Mouse (Mus musculus) granulocyte monocyte progenitor cell, adult 5-6 weeks (primary cell): ENCODE measurements at regions not wholly inside any gene's neighbourhood (a gene's known extent, or its start where the extent isn't known, plus 50 kb on each side); places are given as distances from the start of the nearest gene placed in this dataset.

Source experiments
- ATAC-seq: replicated peaks from 2 replicates; pipeline ENCODE4 v1.8.0; 2016; ENCODE audit warnings: mild to moderate bottlenecking, moderate TSS enrichment, inconsistent platforms; ENCODE audit not compliant: poor library complexity, severe bottlenecking

DNA sequence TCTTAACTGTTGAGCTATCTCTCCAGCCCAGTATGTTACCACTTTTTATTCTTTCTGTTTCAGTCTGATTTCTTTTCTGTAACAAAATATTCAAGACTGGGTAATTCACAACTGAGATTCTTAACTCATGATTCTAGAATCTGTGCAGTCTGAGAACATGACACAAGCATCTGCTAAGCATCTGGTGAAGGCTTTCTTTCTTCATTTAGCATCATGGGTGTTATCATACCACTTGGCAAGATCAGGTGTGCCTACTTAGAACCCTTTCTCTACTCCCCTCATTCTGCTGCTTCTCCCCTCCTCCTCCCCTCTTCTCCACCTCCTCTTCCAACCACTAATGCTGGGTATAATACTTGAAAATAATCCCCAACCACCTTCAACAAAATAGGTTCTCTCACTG, 62.1 kb upstream of the Pfn2 start:
- ATAC-seq = no peak

DNA sequence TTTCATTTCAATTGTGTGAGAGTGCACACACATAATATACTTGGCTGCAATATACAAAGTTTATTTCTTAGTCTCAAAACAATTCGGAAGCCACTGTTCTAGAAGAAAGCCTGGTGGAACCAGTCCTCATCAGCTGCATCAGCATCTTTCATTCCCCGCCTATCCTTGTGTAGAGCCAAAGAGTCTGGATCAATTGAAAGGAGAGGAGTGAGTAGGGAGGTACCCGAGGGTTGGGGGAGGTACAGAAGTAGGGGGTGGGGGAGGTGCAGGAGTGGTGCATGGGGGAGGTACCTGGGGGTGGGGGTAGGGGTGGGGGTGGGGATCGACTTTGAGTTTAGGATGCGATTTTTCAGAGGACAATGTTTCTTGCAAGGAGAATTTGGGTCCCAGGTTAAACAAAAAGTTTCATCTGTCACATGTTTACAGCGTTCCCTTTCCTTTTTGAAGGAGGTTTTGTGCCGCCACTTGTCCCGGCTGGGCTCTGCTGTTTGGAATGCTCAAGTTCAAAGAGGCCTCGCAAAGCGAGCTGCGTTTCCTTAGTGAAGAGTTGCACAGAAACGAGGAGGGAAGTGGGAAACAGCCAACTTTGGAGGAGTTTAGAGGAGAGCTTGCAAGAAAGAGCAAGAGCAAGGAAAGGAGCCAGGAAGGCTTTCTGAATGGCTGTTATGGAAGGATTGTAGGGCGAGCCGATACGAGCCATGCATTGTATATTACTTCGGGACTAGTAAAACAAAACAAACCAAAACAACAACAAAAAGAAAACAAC, 64.1 kb upstream of the Pfn2 start:
- ATAC-seq = no peak

DNA sequence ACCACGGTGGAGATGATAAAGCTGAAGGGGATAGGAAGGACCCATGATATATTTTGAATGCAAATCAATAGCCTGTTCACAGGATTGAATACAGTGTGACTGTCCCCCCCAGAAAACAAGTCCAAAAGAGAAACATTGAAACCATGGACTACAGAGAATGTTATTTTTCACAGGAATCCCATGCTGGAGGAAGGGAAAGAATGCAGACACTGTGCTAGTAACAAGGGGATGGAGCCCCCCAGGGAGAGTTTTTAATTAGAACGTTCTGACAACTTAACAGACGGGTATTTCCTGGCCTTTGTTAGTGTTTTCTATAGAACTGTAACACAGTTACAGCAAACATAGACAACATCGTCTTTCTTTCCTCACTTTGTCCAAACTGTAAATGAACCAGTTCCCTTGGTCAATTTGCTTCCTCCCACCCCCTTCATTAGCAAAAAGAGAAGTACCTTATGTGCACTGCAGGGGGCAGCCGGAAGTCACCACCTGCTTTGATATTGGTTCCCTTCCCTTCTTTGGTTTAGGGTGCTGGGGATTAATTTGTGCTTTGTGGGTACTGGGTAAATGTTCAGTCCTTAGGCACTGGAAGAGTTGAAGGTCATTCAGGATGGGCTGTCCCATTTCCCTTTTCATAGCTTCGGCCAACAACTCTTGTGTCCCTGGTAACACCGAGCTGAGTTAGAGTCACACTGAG, 64.9 kb upstream of the Pfn2 start:
- no peak; the same call in 1 of the 2 replicates for ATAC-seq

DNA sequence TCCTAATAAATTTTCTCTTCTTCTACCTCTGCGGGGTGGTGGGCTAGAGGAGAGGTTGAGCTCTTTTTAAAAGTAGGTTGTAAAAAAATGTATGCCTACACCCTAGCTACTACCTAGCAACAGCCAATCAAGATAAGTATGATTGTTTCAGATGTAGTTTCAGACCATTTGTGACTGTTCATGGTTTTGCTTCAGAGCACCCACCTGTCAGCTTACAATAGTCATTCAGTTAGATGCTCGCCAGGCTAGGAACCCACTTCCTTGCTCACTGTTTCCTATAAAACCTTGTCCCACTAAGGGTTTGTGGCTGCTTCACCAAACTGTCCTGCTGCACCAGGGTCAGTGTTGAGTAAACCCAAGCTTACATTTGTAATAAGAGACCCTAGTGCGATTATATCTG, 66.8 kb upstream of the Pfn2 start:
- ATAC-seq = no peak

DNA sequence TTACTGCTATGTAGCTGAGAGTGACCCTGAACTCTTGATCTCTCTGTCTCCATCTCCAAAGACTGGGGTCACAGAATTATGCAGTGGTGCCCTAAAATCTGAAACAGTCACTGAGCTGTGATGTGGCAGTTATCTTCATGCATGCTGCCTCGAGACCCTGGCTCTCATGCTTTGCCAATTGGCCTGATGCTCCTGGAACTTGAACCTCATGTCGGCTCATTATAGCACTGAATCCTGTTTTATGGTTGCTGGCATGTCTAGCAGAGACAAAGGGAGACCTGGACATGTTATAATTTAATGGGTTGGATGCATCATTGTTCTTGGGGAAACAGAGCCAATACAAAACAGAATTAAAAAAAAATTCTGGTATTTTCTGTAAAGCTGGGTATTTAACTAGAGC, 71.0 kb upstream of the Pfn2 start:
- no peak for ATAC-seq

DNA sequence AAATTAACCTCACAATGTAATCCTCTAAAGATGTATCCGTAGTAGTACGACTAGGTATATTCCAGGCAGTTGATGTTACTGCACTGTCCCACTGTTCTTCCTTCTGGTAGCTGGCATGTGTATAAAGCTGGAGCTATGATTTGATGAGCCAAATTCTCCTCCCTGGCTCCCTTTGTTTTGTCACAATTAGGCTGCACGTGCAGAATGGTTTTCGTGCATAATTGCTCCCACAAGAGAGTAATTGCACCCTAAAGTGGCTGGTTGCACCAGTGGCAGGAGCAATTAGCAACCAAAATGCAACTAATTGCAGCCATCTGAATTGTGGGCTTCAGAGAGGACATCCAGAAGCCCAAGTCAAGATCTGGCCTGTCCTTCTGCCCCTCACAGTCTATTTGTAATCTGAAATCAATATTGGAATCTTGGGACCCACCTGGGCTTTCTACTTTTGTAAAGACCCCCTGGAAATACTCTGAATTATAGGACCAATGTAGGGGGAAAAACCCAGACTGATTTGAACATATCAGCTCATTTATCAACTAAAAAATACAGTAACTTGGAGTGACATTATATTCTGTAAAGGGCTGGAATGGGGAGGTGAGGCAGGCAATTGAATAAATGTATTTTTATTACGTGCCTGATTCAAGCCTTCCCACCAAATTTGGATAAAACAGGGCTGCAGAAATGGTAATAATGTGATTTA, 71.7 kb upstream of the Pfn2 start:
- ATAC-seq = no peak

DNA sequence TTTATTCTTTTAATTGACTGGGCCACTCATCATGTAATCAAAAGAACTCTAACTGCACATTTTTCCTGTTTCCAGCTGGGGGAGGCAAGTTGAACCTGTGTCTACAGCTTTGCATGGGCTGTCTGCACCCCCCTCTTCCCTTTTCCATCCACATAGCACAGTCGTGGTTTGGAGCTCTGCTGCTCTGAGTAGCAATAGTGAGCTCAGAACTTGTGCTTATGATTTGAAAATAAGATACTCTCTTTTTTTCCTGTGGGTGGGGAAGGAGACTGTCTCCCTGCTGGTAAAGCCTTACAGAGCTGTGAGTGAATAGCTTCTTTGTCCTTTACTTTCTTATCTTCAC, 72.2 kb upstream of the Pfn2 start:
- no peak for ATAC-seq

DNA sequence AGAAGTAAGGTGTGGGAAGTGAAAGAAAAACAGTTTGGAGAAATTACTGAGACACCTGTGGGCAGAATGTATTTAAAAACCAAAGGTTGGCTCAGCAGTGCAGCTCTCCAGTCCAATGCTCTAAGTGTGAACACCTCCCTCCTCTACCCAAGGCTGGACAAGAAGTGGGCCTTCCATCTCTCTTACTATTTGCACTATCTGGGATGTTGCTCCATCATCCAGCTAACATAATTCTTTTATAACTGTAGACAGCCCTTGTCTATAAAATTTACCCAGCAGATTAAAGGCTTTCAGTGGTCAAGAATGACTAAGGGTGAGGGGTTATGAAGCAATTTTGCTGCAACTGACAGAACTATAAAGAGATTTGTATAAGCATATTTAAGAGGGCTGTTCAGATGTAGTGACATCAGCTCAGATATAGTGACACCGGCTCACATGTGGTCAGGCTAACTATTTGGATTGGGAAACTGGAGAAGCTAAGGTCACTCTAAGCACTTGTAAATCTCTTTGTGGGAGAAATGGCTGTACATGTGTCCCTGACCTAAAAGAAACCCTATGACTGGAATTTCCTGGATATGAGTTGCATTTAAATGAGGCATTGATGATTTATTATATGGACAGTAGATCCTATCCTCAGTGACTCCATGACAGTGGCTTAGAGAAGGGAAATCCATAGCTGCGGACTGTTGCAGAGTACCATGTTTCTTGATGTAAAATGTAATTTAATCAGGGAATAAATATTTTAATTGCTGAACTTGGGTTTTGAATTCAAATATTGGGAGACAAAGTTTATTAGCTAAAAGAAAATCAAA, 73.4 kb upstream of the Pfn2 start:
- no peak for ATAC-seq

DNA sequence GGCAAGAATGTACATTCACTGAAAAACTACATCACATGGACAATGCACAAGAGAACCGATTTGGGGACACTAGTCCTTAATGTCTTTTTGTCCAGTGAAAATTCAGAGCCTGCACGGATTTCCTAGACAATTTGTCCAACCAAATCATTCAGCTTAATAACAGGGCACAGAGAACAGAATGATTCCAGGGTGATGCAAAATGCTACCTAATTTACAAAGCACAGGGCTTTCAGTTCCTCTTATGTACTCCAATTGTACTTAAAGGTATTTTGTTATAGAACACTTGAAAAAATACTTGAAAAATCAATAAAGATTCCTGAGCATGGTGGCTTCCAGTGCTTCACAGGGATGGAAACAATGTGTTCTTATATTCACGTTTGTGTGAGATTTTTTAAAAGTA, 75.2 kb upstream of the Pfn2 start:
- no peak for ATAC-seq

DNA sequence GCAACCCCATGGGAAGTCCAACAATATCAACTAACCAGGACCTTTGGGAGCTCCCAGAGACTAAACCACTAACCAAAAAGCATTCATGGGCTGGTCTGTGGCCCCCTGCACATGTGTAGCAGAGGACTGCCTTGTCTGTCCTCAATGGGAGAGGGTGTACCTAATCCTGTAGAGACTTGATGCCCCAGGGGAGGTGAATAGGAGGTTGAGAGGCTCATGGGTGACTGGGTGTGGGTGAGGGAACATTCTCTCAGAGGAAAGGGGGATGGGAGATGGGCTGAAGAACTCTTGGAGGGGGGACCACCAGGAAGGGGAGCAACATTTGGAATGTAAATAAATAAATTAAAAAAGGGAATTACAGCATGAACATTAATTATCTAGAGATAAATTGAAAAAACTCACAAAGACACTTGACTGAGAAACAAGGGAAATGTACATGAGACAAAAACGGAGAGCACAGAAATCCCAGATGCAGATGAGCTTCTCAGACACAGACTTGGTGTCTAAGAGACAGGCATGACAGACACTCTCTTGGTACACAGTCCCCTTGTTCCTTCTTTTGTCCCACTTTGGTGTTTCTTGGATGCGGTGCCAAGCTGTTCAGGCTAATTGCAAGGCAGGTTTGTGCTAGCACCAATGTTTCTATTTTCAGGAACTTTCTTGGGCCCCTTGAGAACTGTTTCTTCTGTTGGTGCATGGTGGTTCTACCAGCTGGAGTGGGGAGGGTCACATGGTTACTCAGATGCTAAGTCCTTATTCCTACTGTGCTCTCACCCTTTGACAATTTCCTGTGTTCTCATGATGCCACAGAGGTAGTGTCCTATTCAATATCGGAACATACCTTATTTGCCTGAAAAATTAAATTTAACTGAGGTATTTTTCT, 85.0 kb upstream of the Pfn2 start:
- no peak for ATAC-seq

DNA sequence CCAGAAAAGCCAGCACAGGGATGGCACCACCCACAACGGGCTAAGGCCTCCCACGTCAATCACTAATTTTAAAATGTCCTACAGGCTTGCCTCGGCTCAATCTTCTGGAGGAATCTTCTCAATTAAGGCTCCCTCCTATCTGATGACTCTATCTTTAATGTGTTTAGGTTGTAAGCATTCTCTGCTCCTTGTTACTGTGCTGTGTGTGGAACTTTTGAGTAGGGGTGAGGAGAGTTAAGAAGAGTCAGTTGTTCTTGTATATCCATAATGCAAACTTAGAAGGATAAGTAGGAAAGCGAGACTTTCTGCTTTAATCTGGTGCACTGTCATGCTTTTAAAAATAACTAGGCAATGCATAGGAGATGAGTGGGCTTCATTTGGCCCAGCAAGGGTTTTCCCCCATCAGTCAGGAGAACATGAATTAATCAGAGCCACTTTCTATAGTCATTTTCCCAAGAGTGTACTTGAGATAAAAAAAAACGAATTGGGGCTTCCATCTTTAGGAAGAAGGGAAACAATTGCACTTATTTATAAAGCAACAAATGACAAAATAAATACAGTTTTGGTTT, 87.2 kb upstream of the Pfn2 start:
- no peak for ATAC-seq

DNA sequence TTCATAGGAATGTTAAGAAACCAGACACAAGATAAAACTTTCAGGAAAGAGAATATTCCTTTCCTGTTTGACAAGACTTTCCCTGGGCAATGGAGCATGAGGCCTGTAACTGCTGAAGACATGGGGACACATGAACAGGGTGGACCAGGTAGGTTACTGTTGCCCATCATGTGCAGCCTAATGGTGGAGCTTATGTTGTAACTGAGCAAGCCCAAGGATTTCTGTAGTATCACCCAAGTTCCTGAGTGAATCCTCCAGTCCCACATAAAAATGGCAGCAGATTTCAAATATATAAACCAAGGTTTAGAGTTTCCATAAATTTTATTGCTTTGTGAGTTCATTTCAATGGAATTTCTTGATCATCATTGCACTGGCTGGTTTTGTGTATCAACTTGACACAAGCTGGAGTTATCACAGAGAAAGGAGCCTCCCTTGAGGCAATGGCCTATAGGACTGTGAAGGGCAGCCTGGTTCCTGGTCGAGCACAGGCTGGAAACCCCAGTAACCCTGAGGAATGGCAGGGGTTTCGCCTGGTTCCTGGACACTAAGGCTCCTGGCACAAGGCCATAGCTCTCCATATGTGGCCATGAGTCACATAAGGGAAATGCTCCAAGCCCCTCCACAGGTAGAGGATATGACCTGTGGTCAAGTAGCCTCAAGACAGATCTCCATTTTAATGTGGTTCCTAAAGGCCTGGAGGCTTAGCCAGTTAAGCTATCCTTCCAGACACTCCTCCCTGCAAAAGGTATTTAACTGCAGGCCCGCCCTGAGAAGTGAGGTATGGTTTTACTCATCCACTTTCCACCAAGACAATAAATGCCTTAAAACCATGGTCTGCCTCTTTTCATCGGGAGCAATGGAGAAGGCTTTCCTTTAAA, 92.9 kb upstream of the Pfn2 start:
- ATAC-seq = no peak

DNA sequence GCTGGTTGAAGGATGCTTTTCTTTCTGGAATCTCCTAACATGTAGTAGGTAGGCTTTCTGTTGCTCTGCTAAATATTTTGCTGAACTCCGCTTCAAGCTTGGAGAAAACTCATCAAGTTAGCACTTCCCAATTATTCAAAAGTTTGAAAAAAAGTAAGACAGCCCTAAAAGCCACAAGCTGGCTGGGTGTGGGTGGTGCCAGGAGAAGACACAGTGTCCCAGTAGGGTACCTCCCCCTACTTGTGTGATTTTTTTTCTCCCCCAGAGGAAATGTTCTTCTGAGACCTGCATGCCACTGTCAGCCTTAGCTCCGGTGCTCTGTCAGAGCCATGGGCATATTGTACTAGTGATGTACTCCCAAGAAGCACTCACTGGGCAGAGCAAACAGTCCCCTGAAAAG, 96.8 kb upstream of the Pfn2 start:
- ATAC-seq = no peak

DNA sequence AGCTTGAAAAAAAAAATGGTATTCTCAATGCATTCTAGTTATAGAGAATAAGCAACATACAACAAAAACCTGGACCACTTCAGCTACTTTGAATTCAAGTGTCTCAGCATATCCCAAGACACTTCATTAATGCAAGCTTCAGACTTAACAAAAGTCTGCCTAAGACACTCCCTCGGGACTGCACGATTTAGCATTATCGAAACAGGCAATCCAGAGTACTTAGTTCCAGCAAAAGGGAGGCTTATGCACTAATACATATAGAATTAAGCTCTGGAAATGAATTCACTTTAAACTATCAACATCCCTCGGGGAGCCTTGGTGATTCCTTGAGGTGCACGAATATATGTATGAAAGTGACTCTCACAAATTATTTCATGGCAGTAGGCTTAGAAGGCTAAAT, 97.9 kb upstream of the Pfn2 start:
- no peak for ATAC-seq

DNA sequence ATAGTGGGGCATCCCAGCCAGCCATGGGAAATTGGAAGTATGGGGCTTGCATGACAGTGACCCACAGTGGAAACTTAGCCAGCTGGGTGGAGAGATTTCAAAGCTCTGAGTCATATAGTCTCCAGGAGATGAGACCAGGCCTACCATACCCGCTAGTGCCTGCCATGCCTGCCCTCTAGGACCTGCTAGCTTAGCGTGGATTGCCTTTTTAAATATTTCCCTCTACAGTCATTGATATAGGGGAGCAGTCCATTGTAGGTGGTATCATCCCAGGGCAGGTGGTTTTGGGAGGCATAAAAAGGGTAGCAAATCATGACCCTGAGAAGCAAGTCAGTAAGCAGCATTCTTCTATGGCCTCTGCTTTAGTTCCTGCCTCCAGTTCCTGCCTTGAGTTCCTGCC, 99.5 kb upstream of the Pfn2 start:
- no peak for ATAC-seq

DNA sequence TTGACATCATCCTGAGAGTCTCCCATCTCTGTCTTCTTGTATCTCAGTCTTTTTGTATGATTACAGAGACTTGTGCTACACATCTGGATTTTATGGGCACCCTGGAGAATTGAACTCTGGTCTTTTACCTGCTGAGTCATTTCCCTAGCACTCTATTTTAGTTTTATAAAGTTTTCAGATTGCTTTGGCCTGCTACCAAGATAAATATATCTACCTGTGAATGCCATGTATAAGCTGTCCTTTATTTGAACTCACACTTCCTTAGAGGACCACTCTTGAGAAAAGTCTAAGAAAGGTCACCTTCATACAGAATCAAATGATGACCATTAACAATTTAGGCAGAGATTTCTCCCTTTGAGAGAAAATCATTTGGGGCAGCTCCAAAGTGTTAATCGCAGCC, 100.8 kb upstream of the Pfn2 start:
- ATAC-seq = no peak

DNA sequence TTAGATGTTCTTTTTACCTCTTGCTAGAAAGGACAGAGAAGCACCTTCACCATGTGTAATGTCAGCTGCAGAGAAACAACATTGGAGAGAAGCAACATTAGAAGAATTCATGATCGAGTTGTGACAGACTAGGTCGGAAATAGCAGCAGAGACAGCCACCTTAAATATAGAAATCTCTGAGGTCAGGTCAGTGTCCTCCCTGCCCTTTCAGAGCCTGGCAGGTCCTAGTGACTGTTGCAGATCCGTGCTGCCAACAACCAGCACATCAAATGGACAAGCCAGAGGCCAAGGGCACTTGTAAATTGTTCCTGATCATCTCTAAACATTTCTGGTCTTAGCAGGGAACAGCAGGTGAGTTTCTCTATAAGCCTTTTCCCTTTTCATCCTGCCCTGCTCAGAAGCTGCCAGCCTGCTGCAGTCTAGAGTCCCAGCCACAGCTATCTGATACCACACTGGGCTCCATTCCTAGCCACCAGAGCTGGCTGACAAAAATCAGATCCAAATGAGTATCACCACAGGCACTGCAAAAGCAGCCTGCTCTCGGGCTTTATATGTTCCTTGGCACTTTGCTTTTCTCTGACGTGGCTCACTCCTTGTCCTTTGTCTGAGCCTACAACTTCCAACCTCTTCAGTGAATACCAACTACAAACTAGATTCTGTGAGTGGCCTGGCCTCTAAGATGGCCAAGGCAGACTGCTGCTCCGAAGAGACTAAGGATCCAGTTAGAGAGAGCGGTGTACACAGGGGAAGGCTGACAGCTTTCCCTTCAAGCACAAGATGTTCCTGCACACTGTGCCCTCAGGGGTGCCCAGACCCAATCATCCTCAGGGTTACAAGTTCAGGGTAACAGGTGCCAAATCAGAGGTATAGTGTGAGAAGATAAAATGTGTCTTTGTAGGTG, 102.8 kb upstream of the Pfn2 start:
- no peak for ATAC-seq

DNA sequence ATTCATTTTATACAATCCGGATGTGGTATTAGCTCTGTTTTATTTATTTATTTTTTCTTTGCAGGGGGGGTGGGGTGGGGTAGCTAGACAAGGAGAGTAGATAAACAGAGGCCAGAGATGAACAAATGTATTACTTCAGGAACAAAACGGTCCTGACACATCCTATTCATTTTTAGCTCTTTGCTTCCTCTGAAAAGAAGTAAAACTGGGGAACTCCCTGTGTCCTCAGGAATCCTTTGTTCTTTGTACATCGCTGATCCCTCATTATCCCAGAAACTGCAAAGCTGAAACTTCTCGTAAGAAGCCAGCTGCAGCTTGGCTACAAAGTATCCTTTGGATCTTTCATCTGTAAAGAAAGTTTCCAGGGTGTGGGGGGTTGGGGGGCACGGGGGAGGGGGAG, 103.6 kb upstream of the Pfn2 start:
- ATAC-seq = no peak
